Mouse (Mus musculus) thymus, adult 2 months (tissue): ENCODE results near the gene Cdc42ep1. TPM values are rescaled to one million over a fixed set of nuclear protein-coding genes. Genes with fewer than 3 reads are reported as not detected.

Experiments
- DNase-seq: peaks from one replicate; pipeline ENCODE4 v3.0.0; 2021
- H3K27ac ChIP-seq: fragments of 200-500 bp; 2 replicates; pipeline ENCODE4 v1.5.1; 2012; ENCODE audit warnings: low read length, control low read depth; ENCODE audit not compliant: control insufficient read depth, insufficient read depth
- H3K27me3 ChIP-seq: fragments of 200-500 bp; 2 replicates; pipeline ENCODE4 v1.6.1; 2012; ENCODE audit warnings: mild to moderate bottlenecking, low read length, moderate library complexity, mixed read lengths; ENCODE audit not compliant: control insufficient read depth, insufficient read depth
- H3K36me3 ChIP-seq: fragments of 200-500 bp; 2 replicates; pipeline ENCODE4 v1.6.1; 2012; ENCODE audit warnings: mild to moderate bottlenecking, low read length, moderate library complexity; ENCODE audit not compliant: control insufficient read depth, insufficient read depth
- H3K4me1 ChIP-seq: fragments of 200-500 bp; replicated peaks from 2 replicates; pipeline ENCODE4 v1.6.1; 2012; ENCODE audit warnings: low read length; ENCODE audit not compliant: control insufficient read depth, insufficient read depth
- H3K4me3 ChIP-seq: fragments of 200-500 bp; 2 replicates; pipeline ENCODE4 v1.5.1; 2012; ENCODE audit warnings: mild to moderate bottlenecking, low read length, control low read depth, moderate library complexity; ENCODE audit not compliant: control insufficient read depth, insufficient read depth
- CTCF ChIP-seq: fragments of 200-500 bp; IDR thresholded peaks from 2 replicates; pipeline ENCODE4 v1.5.1; 2012; ENCODE audit warnings: mild to moderate bottlenecking, control low read depth, low read length, moderate library complexity, borderline replicate concordance; ENCODE audit not compliant: control insufficient read depth, poor library complexity, insufficient read depth; ENCODE audit errors: extremely low read depth
- POLR2A ChIP-seq: fragments of 200-500 bp; IDR thresholded peaks from 2 replicates; pipeline ENCODE4 v1.6.1; 2012; ENCODE audit warnings: mild to moderate bottlenecking, low read length, control low read depth, moderate library complexity; ENCODE audit not compliant: control insufficient read depth, poor library complexity, insufficient read depth; ENCODE audit errors: extremely low read depth
- WGBS: fragments of 180-500 bp; shearing (Covaris S2); methylation state at CpG from one replicate; pipeline ENCODE4 v1.1.7; 2018; 5-methylcytosine and 5-hydroxymethylcytosine counted together
- polyA plus RNA-seq: library from polyadenylated mRNA; depleted of rRNA; stranded (reverse); fragments of >200 nt; gene quantifications from 2 replicates; pipeline ENCODE4 v1.2.3, GENCODE M21; 2012

Gene Cdc42ep1
- polyA plus RNA-seq, 1 experiment = 12.5 TPM

- Histone ChIP-seq H3K27me3 (no peaks in the 10 kb centered on the region), H3K36me3 (no peaks in the 10 kb centered on the region), H3K27ac (no peak overlapping the region), H3K4me1 (peaks cover 21% of the 10 kb centered on the region), H3K4me3 (no peak overlapping the region)
- DNase-seq = peak; percentile 19
- TF ChIP-seq POLR2A (0 out of 2 replicates have a peak, but pooled peaks have one; percentile 23), CTCF (no peak)
- 16% methylated on average over 9 of the region's 9 CpGs for WGBS
These were observed 32.3 kb upstream of the Cdc42ep1 start for GRCm38 (mm10) chr15:78810146-78810545.

GRCm38 (mm10) chr15:78813603-78814002 is 28.8 kb upstream of the Cdc42ep1 start:
- no peak overlapping the region for H3K27ac ChIP-seq
- no peak overlapping the region for H3K4me3 ChIP-seq
- WGBS = 95% methylated on average over 4 of the region's 4 CpGs
- no peaks in the 10 kb centered on the region for H3K36me3 ChIP-seq
- no peaks in the 10 kb centered on the region for H3K27me3 ChIP-seq
- TF ChIP-seq POLR2A (no peak), CTCF (no peak)
- DNase-seq = no peak
- peaks cover 18% of the 10 kb centered on the region for H3K4me1 ChIP-seq

DNA sequence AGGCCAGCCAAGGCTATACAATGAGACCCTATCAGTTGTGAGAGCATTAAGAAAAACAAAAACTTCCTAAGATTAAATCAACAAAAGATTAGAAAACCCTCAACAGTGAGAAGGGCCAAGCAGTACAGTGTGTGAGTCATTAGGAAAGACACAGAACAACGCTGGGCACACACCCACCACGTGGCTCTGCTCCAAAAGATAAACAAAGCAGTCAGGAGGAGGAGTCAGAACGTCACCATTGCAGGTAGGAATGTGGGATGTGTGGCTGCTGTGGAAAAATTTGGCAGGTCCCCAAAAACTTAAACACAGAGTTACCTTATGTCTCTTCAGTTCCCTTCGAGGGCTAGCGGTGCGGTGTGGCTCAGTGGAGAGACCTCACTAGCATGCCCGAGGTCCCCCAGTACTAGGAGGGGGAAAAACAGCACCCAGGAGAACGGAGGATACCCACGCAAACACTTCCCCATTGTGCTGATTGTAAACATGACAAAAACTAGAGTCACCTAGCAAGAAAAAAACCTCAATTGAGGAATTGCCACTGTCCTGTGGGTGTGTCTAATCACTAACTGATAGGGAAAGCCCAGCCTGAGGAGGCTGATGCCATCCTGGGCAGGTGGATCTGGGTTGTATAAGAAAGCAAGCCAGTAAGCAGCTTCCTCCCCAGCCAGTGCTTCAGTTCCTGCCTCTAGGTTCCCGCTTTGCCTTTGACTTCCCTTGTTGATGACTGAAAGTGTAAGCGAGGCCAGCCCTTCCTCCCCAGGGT is 26.9 kb upstream of the Cdc42ep1 start:
- no peak overlapping the region for H3K27ac ChIP-seq
- no peak for DNase-seq
- TF ChIP-seq POLR2A (no peak), CTCF (no peak)

GRCm38 (mm10) chr15:78816074-78816391 is 26.4 kb upstream of the Cdc42ep1 start:
- no peak for DNase-seq
- H3K4me3 ChIP-seq = no peak overlapping the region
- no peaks in the 10 kb centered on the region for H3K36me3 ChIP-seq
- no peak overlapping the region for H3K27ac ChIP-seq
- 48% methylated on average over 6 of the region's 6 CpGs for WGBS
- peaks cover 4% of the 10 kb centered on the region for H3K4me1 ChIP-seq
- no peaks in the 10 kb centered on the region for H3K27me3 ChIP-seq
- TF ChIP-seq CTCF (no peak), POLR2A (no peak)

More for the DNA sequence above, 26.9 kb upstream of the Cdc42ep1 start:
- Histone ChIP-seq H3K4me3 (no peak overlapping the region), H3K27me3 (no peaks in the 10 kb centered on the region), H3K4me1 (peaks cover 4% of the 10 kb centered on the region), H3K36me3 (no peaks in the 10 kb centered on the region)
- WGBS = 20% methylated on average over 11 of the region's 11 CpGs

DNA sequence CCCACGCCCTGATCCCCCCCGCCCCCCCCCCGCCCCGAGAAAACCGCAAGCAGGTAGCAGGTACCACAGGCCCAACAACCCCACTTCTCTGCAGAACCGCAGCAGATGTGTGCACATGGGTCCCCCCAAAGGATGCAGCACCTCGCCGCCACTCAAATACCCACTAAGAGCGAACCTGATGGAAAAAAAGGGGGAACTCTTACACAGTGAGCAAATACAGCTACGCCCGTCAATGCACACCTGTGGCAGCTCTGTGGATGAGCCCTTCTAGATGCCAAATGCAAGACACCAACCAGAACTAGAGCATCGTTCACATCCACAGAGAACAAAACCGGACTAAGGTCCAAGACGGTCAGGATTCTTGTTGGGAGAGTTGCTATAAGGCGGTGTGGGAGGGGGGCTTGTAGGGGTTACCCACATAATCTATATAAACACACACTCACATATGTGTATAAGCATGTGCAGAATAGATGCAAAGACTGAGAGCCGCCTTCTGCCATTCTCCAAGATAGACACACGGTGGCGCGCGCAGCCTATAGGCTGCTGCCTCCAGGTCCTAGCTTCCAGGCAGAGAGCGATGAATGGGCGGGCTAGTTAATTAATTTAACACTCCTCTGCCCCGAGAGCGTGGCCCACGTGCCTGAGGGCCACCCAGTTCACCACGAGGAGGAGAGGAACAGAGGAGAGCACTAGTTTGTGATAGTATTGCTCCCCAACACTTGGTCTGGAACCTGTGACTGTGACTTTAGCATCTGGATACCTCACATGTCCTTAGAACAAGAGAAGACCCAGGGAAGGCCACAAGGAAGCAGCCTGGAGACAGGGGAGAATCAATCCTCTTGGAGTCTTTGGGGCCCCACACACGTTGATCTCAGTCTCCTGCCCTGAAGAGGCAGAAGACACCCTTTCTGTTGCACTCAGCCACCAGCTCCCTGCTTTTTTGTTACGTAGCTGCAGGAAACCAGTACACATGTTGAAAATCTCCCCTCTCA is 15.9 kb upstream of the Cdc42ep1 start:
- H3K27ac ChIP-seq = peak overlapping the region; percentile 67; the same call in 1 of the 2 replicates
- WGBS = 11% methylated on average over 28 of the region's 28 CpGs
- H3K4me1 ChIP-seq = peaks cover 32% of the 10 kb centered on the region
- TF ChIP-seq CTCF (peak; percentile 76; the same call in 1 of the 2 replicates), POLR2A (no peak)
- H3K36me3 ChIP-seq = no peaks in the 10 kb centered on the region
- DNase-seq = peak; percentile 65
- no peaks in the 10 kb centered on the region for H3K27me3 ChIP-seq
- H3K4me3 ChIP-seq = no peak overlapping the region

GRCm38 (mm10) chr15:78828315-78828714 is 14.1 kb upstream of the Cdc42ep1 start:
- 0 out of 2 replicates have a peak, but pooled peaks have one; percentile 19 for TF ChIP-seq POLR2A
- TF ChIP-seq CTCF = 0 out of 2 replicates have a peak, but pooled peaks have one; percentile 42
- Histone ChIP-seq H3K36me3 (no peaks in the 10 kb centered on the region), H3K4me3 (no peak overlapping the region), H3K27me3 (no peaks in the 10 kb centered on the region), H3K4me1 (peaks cover 32% of the 10 kb centered on the region), H3K27ac (no peak overlapping the region)
- WGBS = 5% methylated on average over 5 of the region's 5 CpGs
- peak; percentile 66 for DNase-seq
